Comparison of ENCODE assay signal across 15 mouse cellular contexts in the genomic region with DNA sequence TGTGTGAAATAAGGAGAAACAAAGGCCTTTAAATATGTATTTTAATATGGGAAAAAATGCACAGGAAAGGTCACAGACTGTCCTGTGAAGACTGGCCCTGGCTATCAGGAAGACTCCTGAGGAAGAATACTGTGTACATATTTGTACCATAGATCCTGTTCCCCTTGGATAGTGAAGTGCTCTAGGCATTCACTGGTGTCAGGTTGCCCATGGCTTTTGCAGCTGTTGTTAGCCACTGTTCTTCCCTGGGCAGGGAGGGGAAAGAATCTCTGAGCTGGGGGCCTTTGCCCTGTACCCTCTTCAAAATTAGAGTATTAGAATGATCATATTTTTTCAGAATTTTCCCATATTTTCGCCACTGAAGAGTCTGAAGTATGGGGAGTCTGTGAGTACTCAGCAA. TPM values are rescaled to one million over a fixed set of nuclear protein-coding genes. Genes with fewer than 3 reads are reported as not detected.
DNase-seq lines count a peak whose midpoint lies in the region; ATAC-seq and TF ChIP-seq lines count a peak whose summit lies in the region.
"Had no signal": no experiment of that assay in that cellular context is flagged by ENCODE, and none has a peak within 500 bp of the region (broad histone marks: within the 10 kb centered on the region; RNA-seq: fewer than 3 reads in every experiment).

No protein-coding gene starts in this region.

- no peak overlapping the region for H3K4me2 ChIP-seq in intestine, embryonic 16.5 days (ENCODE audit: low read depth, low read length)
- no peak overlapping the region for H3K4me2 ChIP-seq in intestine, postnatal 0 days (replicated peaks; ENCODE audit: low read depth)
- H3K4me2 ChIP-seq in stomach, embryonic 16.5 days (ENCODE audit: low read depth, low read length): no peak overlapping the region
- H3K4me2 ChIP-seq in stomach, postnatal 0 days (replicated peaks; ENCODE audit: low read depth): no peak overlapping the region
- H3K4me2 ChIP-seq in embryonic facial prominence, embryonic 15.5 days (replicated peaks): no peak overlapping the region
- H3K4me2 ChIP-seq: forebrain, embryonic 15.5 days; hindbrain, embryonic 14.5 days; liver, embryonic 11.5 days; midbrain, embryonic 12.5 days; neural tube, embryonic 12.5 days had no signal

- no peaks in the 10 kb centered on the region for H3K9me3 ChIP-seq in intestine, embryonic 16.5 days (ENCODE audit: control insufficient read depth, low read length)
- H3K9me3 ChIP-seq in intestine, postnatal 0 days (ENCODE audit: control insufficient read depth): no peaks in the 10 kb centered on the region
- no peaks in the 10 kb centered on the region for H3K9me3 ChIP-seq in stomach, embryonic 16.5 days (replicated peaks; ENCODE audit: control insufficient read depth, low read length)
- H3K9me3 ChIP-seq in stomach, postnatal 0 days (ENCODE audit: control insufficient read depth, low read length): no peaks in the 10 kb centered on the region
- no peaks in the 10 kb centered on the region for H3K9me3 ChIP-seq in embryonic facial prominence, embryonic 15.5 days (replicated peaks)
- H3K9me3 ChIP-seq: forebrain, embryonic 15.5 days; heart, embryonic 10.5 days; midbrain, embryonic 12.5 days; neural tube, embryonic 12.5 days had no signal

- no peak for TF ChIP-seq EP300 in stomach, postnatal 0 days (optimal IDR thresholded peaks at IDR 0.05)

- H3K27me3 ChIP-seq in intestine, embryonic 16.5 days (replicated peaks; ENCODE audit: control insufficient read depth, insufficient read depth, low read length): no peaks in the 10 kb centered on the region
- no peaks in the 10 kb centered on the region for H3K27me3 ChIP-seq in intestine, postnatal 0 days (replicated peaks; ENCODE audit: control insufficient read depth, insufficient read depth, low read length)
- no peaks in the 10 kb centered on the region for H3K27me3 ChIP-seq in stomach, embryonic 16.5 days (ENCODE audit: control insufficient read depth, insufficient read depth, low read length)
- no peaks in the 10 kb centered on the region for H3K27me3 ChIP-seq in stomach, postnatal 0 days (ENCODE audit: control insufficient read depth, insufficient read depth, low read length)
- H3K27me3 ChIP-seq in embryonic facial prominence, embryonic 15.5 days: no peaks in the 10 kb centered on the region
- H3K27me3 ChIP-seq: forebrain, embryonic 15.5 days; midbrain, embryonic 12.5 days; neural tube, embryonic 12.5 days had no signal

- 0 out of 2 replicates have a peak, but pooled peaks have one; percentile 8 for ATAC-seq in intestine, embryonic 16.5 days
- no peak for ATAC-seq in intestine, postnatal 0 days
- ATAC-seq in stomach, embryonic 16.5 days (ENCODE audit: insufficient read depth, low FRiP score): no peak
- ATAC-seq in stomach, postnatal 0 days (ENCODE audit: low FRiP score, low TSS enrichment): no peak
- ATAC-seq in embryonic facial prominence, embryonic 15.5 days (ENCODE audit: insufficient number of reproducible peaks, low FRiP score, low TSS enrichment, low read depth): peak; percentile 41; the same call in 1 of the 2 replicates

- H3K4me1 ChIP-seq in intestine, embryonic 16.5 days (ENCODE audit: control insufficient read depth, insufficient read depth, low read length): 0 out of 2 replicates have a peak, but pooled peaks cover 2% of the 10 kb centered on the region
- no peaks in the 10 kb centered on the region for H3K4me1 ChIP-seq in intestine, postnatal 0 days (replicated peaks; ENCODE audit: control insufficient read depth, insufficient read depth, low read length)
- peaks cover 5% of the 10 kb centered on the region; the same call in 1 of the 2 replicates for H3K4me1 ChIP-seq in stomach, embryonic 16.5 days (ENCODE audit: control insufficient read depth, insufficient read depth, low read length)
- peaks cover 2% of the 10 kb centered on the region; the same call in 1 of the 2 replicates for H3K4me1 ChIP-seq in stomach, postnatal 0 days (replicated peaks; ENCODE audit: control insufficient read depth, insufficient read depth)
- peaks cover 7% of the 10 kb centered on the region; the same call in 1 of the 2 replicates for H3K4me1 ChIP-seq in embryonic facial prominence, embryonic 15.5 days
- H3K4me1 ChIP-seq: forebrain, embryonic 15.5 days; heart, embryonic 10.5 days; midbrain, embryonic 12.5 days; neural tube, embryonic 12.5 days had no signal

- no peaks in the 10 kb centered on the region for H3K36me3 ChIP-seq in intestine, embryonic 16.5 days (ENCODE audit: control insufficient read depth, insufficient read depth, low read length)
- no peaks in the 10 kb centered on the region for H3K36me3 ChIP-seq in intestine, postnatal 0 days (ENCODE audit: control insufficient read depth, insufficient read depth)
- no peaks in the 10 kb centered on the region for H3K36me3 ChIP-seq in stomach, embryonic 16.5 days (ENCODE audit: control insufficient read depth, insufficient read depth, low read length)
- no peaks in the 10 kb centered on the region for H3K36me3 ChIP-seq in stomach, postnatal 0 days (ENCODE audit: control insufficient read depth, insufficient read depth, low read length)
- no peaks in the 10 kb centered on the region for H3K36me3 ChIP-seq in embryonic facial prominence, embryonic 15.5 days
- H3K36me3 ChIP-seq: forebrain, embryonic 15.5 days; heart, embryonic 10.5 days; midbrain, embryonic 12.5 days; neural tube, embryonic 12.5 days had no signal

- 75% methylated on average over 1 of the region's 1 CpGs for WGBS in intestine, embryonic 16.5 days
- 80% methylated on average over 1 of the region's 1 CpGs for WGBS in intestine, postnatal 0 days
- WGBS in stomach, embryonic 16.5 days: 58% methylated on average over 1 of the region's 1 CpGs
- 77% methylated on average over 1 of the region's 1 CpGs for WGBS in stomach, postnatal 0 days
- 61% methylated on average over 1 of the region's 1 CpGs for WGBS in embryonic facial prominence, embryonic 15.5 days

- no peak overlapping the region for H3K9ac ChIP-seq in intestine, embryonic 16.5 days (ENCODE audit: low read depth, low read length)
- no peak overlapping the region for H3K9ac ChIP-seq in intestine, postnatal 0 days (ENCODE audit: low read depth, low read length)
- H3K9ac ChIP-seq in stomach, embryonic 16.5 days (ENCODE audit: low read length): no peak overlapping the region
- H3K9ac ChIP-seq in stomach, postnatal 0 days (ENCODE audit: low read length): no peak overlapping the region
- no peak overlapping the region for H3K9ac ChIP-seq in embryonic facial prominence, embryonic 15.5 days
- H3K9ac ChIP-seq: forebrain, embryonic 15.5 days; hindbrain, embryonic 14.5 days; midbrain, embryonic 12.5 days; neural tube, embryonic 12.5 days had no signal

- no peak for TF ChIP-seq CTCF in intestine, postnatal 0 days (IDR thresholded peaks at IDR 0.05; ENCODE audit: low read depth)
- no peak for TF ChIP-seq CTCF in stomach, postnatal 0 days (IDR thresholded peaks at IDR 0.05; ENCODE audit: low read depth)

- DNase-seq in stomach, postnatal 0 days (ENCODE audit: low spot score): no peak
- DNase-seq in thymus, postnatal 0 days (ENCODE audit: low spot score): no peak
- DNase-seq in cerebellum, adult 9-11 months: no peak
- DNase-seq: thymus, adult 2 months had no signal

- H3K4me3 ChIP-seq in intestine, embryonic 16.5 days (ENCODE audit: low read length): no peak overlapping the region
- H3K4me3 ChIP-seq in intestine, postnatal 0 days (ENCODE audit: low read depth, low read length): no peak overlapping the region
- H3K4me3 ChIP-seq in stomach, embryonic 16.5 days (replicated peaks; ENCODE audit: low read length): no peak overlapping the region
- no peak overlapping the region for H3K4me3 ChIP-seq in stomach, postnatal 0 days (ENCODE audit: low read depth, low read length)
- no peak overlapping the region for H3K4me3 ChIP-seq in embryonic facial prominence, embryonic 15.5 days (replicated peaks)
- H3K4me3 ChIP-seq: forebrain, embryonic 15.5 days; heart, embryonic 10.5 days; midbrain, embryonic 12.5 days; neural tube, embryonic 12.5 days had no signal

- peak overlapping the region; percentile 61; the same call in 1 of the 2 replicates for H3K27ac ChIP-seq in intestine, embryonic 16.5 days (ENCODE audit: low read length)
- no peak overlapping the region for H3K27ac ChIP-seq in intestine, postnatal 0 days (ENCODE audit: low read depth, low read length)
- H3K27ac ChIP-seq in stomach, embryonic 16.5 days (ENCODE audit: low read length): peak overlapping the region; percentile 48
- H3K27ac ChIP-seq in stomach, postnatal 0 days (replicated peaks): no peak overlapping the region
- 0 out of 2 replicates have a peak overlapping the region, but pooled peaks have one; percentile 36 for H3K27ac ChIP-seq in embryonic facial prominence, embryonic 15.5 days (replicated peaks)
- H3K27ac ChIP-seq: forebrain, embryonic 15.5 days; heart, embryonic 10.5 days; hindbrain, embryonic 14.5 days; macrophage; midbrain, embryonic 12.5 days; neural tube, embryonic 12.5 days had no signal

RNA-seq across cellular contexts. Expression of a gene that starts 30.3 kb away (rescaled TPM):
- 0.02 TPM in 1 of 2 replicates, not detected in the other for polyA plus RNA-seq in intestine, embryonic 16.5 days (2015; fragmentation: Nextera tagmentation; extraction: Ambion mirVana)
- not detected in 2 replicates for polyA plus RNA-seq in intestine, postnatal 0 days (2015; fragmentation: Nextera tagmentation; extraction: Ambion mirVana)
- polyA plus RNA-seq in stomach, embryonic 16.5 days (2015; fragmentation: Nextera tagmentation; extraction: Ambion mirVana): 0.05 and 0.10 TPM in 2 replicates
- polyA plus RNA-seq in stomach, postnatal 0 days (2015; fragmentation: Nextera tagmentation; extraction: Ambion mirVana): 0.02 TPM in 2 replicates
- polyA plus RNA-seq in embryonic facial prominence, embryonic 15.5 days (2015; fragmentation: Nextera tagmentation; extraction: Ambion mirVana): 0.42 and 0.53 TPM in 2 replicates
- polyA plus RNA-seq in thymus, postnatal 0 days (2015; fragmentation: Nextera tagmentation; extraction: Ambion mirVana): 0.03 TPM in 1 of 2 replicates, not detected in the other
- polyA plus RNA-seq: heart, embryonic 10.5 days; liver, embryonic 11.5 days; neural tube, embryonic 12.5 days had no signal

Comparison
In these comparisons a context has a peak if more than half of its experiments do, and no peak if none do; other contexts are left out.
1. ATAC-seq: peak in intestine, embryonic 16.5 days (single experiment) and embryonic facial prominence, embryonic 15.5 days (single experiment); none in intestine, postnatal 0 days (single experiment), stomach, embryonic 16.5 days (single experiment) and stomach, postnatal 0 days (single experiment).
2. H3K27ac ChIP-seq: peak in intestine, embryonic 16.5 days (single experiment), stomach, embryonic 16.5 days (single experiment) and embryonic facial prominence, embryonic 15.5 days (single experiment); none in intestine, postnatal 0 days (single experiment) and stomach, postnatal 0 days (single experiment).